Mouse (Mus musculus) midbrain, embryonic 14.5 days (tissue): Measurements from ENCODE around the gene Atp2a3. TPM values are rescaled to one million over a fixed set of nuclear protein-coding genes. Genes with fewer than 3 reads are reported as not detected.

ENCODE experiments used
- ATAC-seq: fragments of 200-750 bp; cut with Nextera tagmentation; 2 replicates; pipeline ENCODE4 v1.8.0; 2017; ENCODE audit warnings: moderate number of reproducible peaks, moderate library complexity; ENCODE audit not compliant: low FRiP score, low TSS enrichment
- DNase-seq: peaks from one replicate; pipeline ENCODE4 v3.0.0-alpha.2; 2015
- H3K27ac ChIP-seq: fragments of 300-500 bp; sonication (generic); replicated peaks from 2 replicates; pipeline ENCODE4 v1.5.1; 2014; ENCODE audit warnings: mild to moderate bottlenecking, low read depth, low read length, moderate library complexity
- H3K27me3 ChIP-seq: fragments of 300-500 bp; sonication (generic); 2 replicates; pipeline ENCODE4 v1.6.1; 2014; ENCODE audit warnings: low read length, control low read depth, mixed read lengths; ENCODE audit not compliant: control insufficient read depth, insufficient read depth
- H3K36me3 ChIP-seq: fragments of 300-500 bp; sonication (generic); 2 replicates; pipeline ENCODE4 v1.6.1; 2014; ENCODE audit warnings: low read length, control low read depth; ENCODE audit not compliant: control insufficient read depth, insufficient read depth
- H3K4me1 ChIP-seq: fragments of 300-500 bp; sonication (generic); 2 replicates; pipeline ENCODE4 v1.6.1; 2014; ENCODE audit warnings: mild to moderate bottlenecking, antibody characterized with exemption, low read length, control low read depth; ENCODE audit not compliant: control insufficient read depth, insufficient read depth
- H3K4me2 ChIP-seq: fragments of 300-500 bp; sonication (generic); 2 replicates; pipeline ENCODE4 v1.6.1; 2014; ENCODE audit warnings: mild to moderate bottlenecking, low read length, moderate library complexity
- H3K4me3 ChIP-seq: fragments of 300-500 bp; sonication (generic); replicated peaks from 2 replicates; pipeline ENCODE4 v1.5.1; 2014; ENCODE audit warnings: low read depth, low read length
- H3K9ac ChIP-seq: fragments of 300-500 bp; sonication (generic); replicated peaks from 2 replicates; pipeline ENCODE4 v1.6.1; 2014; ENCODE audit warnings: mild to moderate bottlenecking, low read length, moderate library complexity
- H3K9me3 ChIP-seq: fragments of 300-500 bp; sonication (generic); 2 replicates; pipeline ENCODE4 v1.6.1; 2016; ENCODE audit warnings: low read length, control low read depth, mixed read lengths; ENCODE audit not compliant: control insufficient read depth
- WGBS: fragments of 180-500 bp; shearing (Covaris S2); extraction: QIAGEN DNeasy Blood & Tissue Kit; methylation state at CpG from one replicate; pipeline ENCODE4 v1.1.7; 2014; 5-methylcytosine and 5-hydroxymethylcytosine counted together
- polyA plus RNA-seq: library from polyadenylated mRNA; unstranded; fragments of >200 nt; fragmentation: Nextera tagmentation; extraction: Ambion mirVana; gene quantifications from 2 replicates; pipeline ENCODE4 v1.2.1, GENCODE M21; 2014

The Atp2a3 gene
- polyA plus RNA-seq, 1 experiment from 2014 or later = 0.91 TPM

- Histone ChIP-seq H3K36me3 (no peaks in the 10 kb centered on the region), H3K9me3 (no peaks in the 10 kb centered on the region), H3K4me3 (no peak overlapping the region), H3K27ac (no peak overlapping the region), H3K9ac (no peak overlapping the region), H3K27me3 (peaks cover 39% of the 10 kb centered on the region), H3K4me1 (no peaks in the 10 kb centered on the region), H3K4me2 (no peak overlapping the region)
- WGBS = 53% methylated on average over 7 of the region's 7 CpGs
- DNase-seq = no peak
- no peak for ATAC-seq
Observed at GRCm38 (mm10) chr11:72963058-72963788, 2.3 kb downstream of the Atp2a3 start.

- Histone ChIP-seq H3K27me3 (peaks cover 38% of the 10 kb centered on the region), H3K4me3 (no peak overlapping the region), H3K4me1 (no peaks in the 10 kb centered on the region), H3K36me3 (no peaks in the 10 kb centered on the region), H3K9ac (no peak overlapping the region), H3K4me2 (no peak overlapping the region), H3K27ac (no peak overlapping the region), H3K9me3 (no peaks in the 10 kb centered on the region)
- no peak for DNase-seq
- 72% methylated on average over 3 of the region's 3 CpGs for WGBS
- no peak for ATAC-seq
Observed at GRCm38 (mm10) chr11:72963789-72964294, 2.9 kb downstream of the Atp2a3 start.

GRCm38 (mm10) chr11:72974995-72975503 is 14.1 kb downstream of the Atp2a3 start:
- Histone ChIP-seq H3K4me3 (no peak overlapping the region), H3K9me3 (no peaks in the 10 kb centered on the region), H3K36me3 (no peaks in the 10 kb centered on the region), H3K4me2 (no peak overlapping the region), H3K4me1 (no peaks in the 10 kb centered on the region), H3K9ac (no peak overlapping the region), H3K27ac (no peak overlapping the region), H3K27me3 (no peaks in the 10 kb centered on the region)
- ATAC-seq (no peak), DNase-seq (no peak)
- WGBS = 82% methylated on average over 13 of the region's 13 CpGs

- WGBS = 84% methylated on average over 9 of the region's 9 CpGs
- Histone ChIP-seq H3K27me3 (no peaks in the 10 kb centered on the region), H3K9me3 (no peaks in the 10 kb centered on the region)
Observed at GRCm38 (mm10) chr11:72982516-72982915, 21.5 kb downstream of the Atp2a3 start.

GRCm38 (mm10) chr11:72983283-72983682 is 22.3 kb downstream of the Atp2a3 start:
- H3K27ac ChIP-seq = no peak overlapping the region
- ATAC-seq (no peak), DNase-seq (no peak)
- no peaks in the 10 kb centered on the region for H3K9me3 ChIP-seq
- no peak overlapping the region for H3K9ac ChIP-seq
- H3K36me3 ChIP-seq = no peaks in the 10 kb centered on the region
- H3K4me1 ChIP-seq = no peaks in the 10 kb centered on the region
- no peaks in the 10 kb centered on the region for H3K27me3 ChIP-seq
- no peak overlapping the region for H3K4me3 ChIP-seq
- 46% methylated on average over 5 of the region's 5 CpGs for WGBS
- H3K4me2 ChIP-seq = no peak overlapping the region

More at GRCm38 (mm10) chr11:72982516-72982915, 21.5 kb downstream of the Atp2a3 start:
- DNase-seq (no peak), ATAC-seq (no peak)
- Histone ChIP-seq H3K9ac (no peak overlapping the region), H3K4me3 (no peak overlapping the region), H3K27ac (no peak overlapping the region), H3K4me1 (no peaks in the 10 kb centered on the region), H3K4me2 (no peak overlapping the region), H3K36me3 (no peaks in the 10 kb centered on the region)

- no peak overlapping the region for H3K4me2 ChIP-seq
- WGBS = 80% methylated on average over 5 of the region's 5 CpGs
Observed at GRCm38 (mm10) chr11:72986745-72987144, 25.8 kb downstream of the Atp2a3 start.

GRCm38 (mm10) chr11:72987234-72987633 is 26.3 kb downstream of the Atp2a3 start:
- WGBS = 72% methylated on average over 5 of the region's 5 CpGs

More at GRCm38 (mm10) chr11:72986745-72987144, 25.8 kb downstream of the Atp2a3 start:
- H3K9ac ChIP-seq = no peak overlapping the region
- no peak for DNase-seq
- H3K27me3 ChIP-seq = no peaks in the 10 kb centered on the region
- no peak overlapping the region for H3K4me3 ChIP-seq
- no peak overlapping the region for H3K27ac ChIP-seq
- no peaks in the 10 kb centered on the region for H3K36me3 ChIP-seq
- no peaks in the 10 kb centered on the region for H3K9me3 ChIP-seq
- no peaks in the 10 kb centered on the region for H3K4me1 ChIP-seq
- no peak for ATAC-seq

GRCm38 (mm10) chr11:72987807-72988206 is 26.8 kb downstream of the Atp2a3 start:
- H3K4me2 ChIP-seq = no peak overlapping the region
- ATAC-seq = no peak
- H3K9ac ChIP-seq = no peak overlapping the region
- no peaks in the 10 kb centered on the region for H3K27me3 ChIP-seq
- DNase-seq = no peak
- 83% methylated on average over 5 of the region's 5 CpGs for WGBS
- no peaks in the 10 kb centered on the region for H3K36me3 ChIP-seq
- H3K27ac ChIP-seq = no peak overlapping the region
- no peaks in the 10 kb centered on the region for H3K4me1 ChIP-seq
- no peak overlapping the region for H3K4me3 ChIP-seq
- no peaks in the 10 kb centered on the region for H3K9me3 ChIP-seq

More at GRCm38 (mm10) chr11:72987234-72987633, 26.3 kb downstream of the Atp2a3 start:
- no peak overlapping the region for H3K27ac ChIP-seq
- no peak overlapping the region for H3K4me2 ChIP-seq
- H3K36me3 ChIP-seq = no peaks in the 10 kb centered on the region
- no peaks in the 10 kb centered on the region for H3K9me3 ChIP-seq
- no peaks in the 10 kb centered on the region for H3K27me3 ChIP-seq
- DNase-seq (no peak), ATAC-seq (no peak)
- no peaks in the 10 kb centered on the region for H3K4me1 ChIP-seq
- no peak overlapping the region for H3K9ac ChIP-seq
- no peak overlapping the region for H3K4me3 ChIP-seq

GRCm38 (mm10) chr11:72989044-72989443 is 28.1 kb downstream of the Atp2a3 start:
- DNase-seq (no peak), ATAC-seq (no peak)
- H3K4me3 ChIP-seq = no peak overlapping the region
- no peak overlapping the region for H3K4me2 ChIP-seq
- no peak overlapping the region for H3K27ac ChIP-seq
- H3K9me3 ChIP-seq = no peaks in the 10 kb centered on the region
- H3K27me3 ChIP-seq = no peaks in the 10 kb centered on the region
- no peaks in the 10 kb centered on the region for H3K36me3 ChIP-seq
- no peaks in the 10 kb centered on the region for H3K4me1 ChIP-seq
- 86% methylated on average over 6 of the region's 6 CpGs for WGBS
- H3K9ac ChIP-seq = no peak overlapping the region
